Mouse (Mus musculus) testis, postnatal 14 days (tissue): ENCODE results near the gene Plxnd1.

Experiments used
- DNase-seq: peaks from one replicate; pipeline ENCODE4 v3.0.0; 2021; ENCODE audit warnings: low spot score

The Plxnd1 gene

DNA sequence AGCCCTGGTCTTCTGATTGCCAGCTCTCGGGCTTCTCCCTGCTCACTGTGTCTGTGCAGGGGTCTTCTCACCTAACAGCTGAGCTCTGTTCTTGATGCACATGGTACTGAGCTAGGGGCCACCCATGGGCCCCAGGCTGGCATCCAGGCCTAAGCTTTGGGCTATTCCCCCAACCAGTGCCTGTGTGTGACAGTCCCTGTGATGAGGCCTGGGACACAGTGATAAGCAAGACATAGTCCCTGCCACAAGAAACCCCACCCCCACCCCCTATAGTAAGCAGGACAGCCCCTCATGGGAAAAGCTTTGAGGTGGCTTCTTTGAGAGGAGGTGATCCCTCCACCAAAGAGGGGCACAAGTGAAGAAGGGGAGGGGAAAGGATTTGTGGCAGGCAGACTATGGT is 76.2 kb downstream of the Plxnd1 start:
- DNase-seq, result no peak

DNA sequence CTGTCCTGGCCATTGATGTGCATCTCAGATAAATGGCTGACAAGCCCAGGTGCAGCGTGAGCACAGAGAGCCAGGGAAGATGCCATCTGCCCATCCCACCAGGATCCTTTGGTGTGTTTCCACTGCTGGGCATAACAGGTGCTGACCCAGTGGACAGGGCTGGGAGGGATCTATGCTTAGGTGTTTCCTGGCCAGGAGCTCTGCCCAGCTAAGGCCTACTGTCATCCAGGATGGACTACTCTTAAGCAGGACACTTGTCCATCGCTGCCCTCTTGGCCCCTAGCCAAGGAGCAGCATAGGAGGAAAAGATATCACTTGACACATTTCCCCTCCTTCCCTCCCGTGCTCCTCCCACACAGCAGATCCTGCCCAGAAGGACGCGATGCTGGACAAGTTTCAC is 78.2 kb downstream of the Plxnd1 start:
- no peak for DNase-seq

DNA sequence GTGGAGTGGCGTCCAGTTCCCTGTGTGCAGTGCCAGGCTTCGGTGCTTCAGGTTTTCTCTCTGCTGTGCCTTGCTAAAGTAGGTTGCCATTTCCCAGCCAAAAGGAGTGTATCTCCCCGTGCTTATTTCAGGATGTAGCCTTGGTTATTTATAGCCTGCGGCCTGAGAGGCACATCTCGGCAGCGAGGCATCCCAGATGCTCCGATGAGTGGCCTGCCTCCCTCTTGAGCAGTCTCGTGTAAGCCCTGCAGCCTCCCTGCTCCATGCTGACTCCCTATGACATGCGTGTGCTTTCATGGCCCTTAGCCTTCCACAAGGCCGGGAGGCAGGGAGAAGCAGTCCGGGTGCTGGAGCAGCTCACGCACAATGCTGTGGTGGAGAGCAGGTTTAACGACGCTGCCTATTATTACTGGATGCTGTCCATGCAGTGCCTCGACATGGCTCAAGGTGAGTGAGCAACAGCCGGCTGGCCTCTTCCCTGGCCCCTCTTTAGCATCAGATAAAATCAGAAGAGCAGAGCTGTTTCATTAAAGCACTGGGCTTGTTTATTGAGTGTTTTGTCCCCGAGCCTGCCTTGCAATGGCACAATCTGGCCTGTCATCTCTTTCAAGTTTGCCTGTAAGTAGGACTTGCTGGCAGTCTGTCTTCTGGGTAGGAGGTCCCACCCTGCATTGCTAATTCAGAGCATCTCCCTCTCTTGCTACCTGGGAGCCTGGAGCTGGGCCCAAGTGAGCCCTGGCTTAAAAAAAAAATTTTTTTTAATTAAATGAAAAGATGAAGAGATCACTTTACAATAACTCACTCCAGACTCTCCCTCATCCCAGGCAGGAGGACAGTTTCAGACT is 79.0 kb downstream of the Plxnd1 start:
- DNase-seq, result no peak

DNA sequence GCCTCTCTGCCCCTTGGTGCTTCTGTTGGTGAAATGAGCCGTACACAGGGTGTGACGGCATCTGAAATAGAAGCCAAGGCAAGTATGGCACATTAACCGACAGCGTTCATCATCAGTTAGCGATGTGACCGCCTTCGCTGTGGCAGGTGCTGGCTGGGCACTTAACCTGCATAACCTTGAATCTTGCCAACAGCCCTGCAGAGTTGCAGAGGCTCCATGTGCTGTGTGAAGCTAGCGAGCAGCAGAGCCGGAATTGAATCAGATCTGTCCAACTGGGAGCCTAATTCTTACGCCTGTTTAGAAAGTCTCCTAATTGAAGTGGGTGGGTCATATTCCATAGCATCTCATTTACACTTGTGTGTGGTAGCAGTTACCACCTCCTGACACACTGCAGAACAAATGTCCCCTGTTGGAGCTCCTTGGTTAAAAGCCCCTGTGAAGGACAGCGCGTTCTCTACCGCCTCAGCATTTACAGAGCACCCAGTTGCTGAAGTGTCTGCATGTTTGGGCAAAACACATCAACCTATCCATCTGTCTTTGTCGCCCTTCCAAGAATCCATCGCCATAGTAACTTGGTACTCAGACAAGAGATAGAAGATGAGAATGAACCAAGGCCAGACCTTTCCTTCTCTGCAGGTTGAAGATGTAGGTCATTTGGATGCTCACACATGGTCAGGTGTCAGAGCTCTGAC is 80.1 kb downstream of the Plxnd1 start:
- no peak for DNase-seq

DNA sequence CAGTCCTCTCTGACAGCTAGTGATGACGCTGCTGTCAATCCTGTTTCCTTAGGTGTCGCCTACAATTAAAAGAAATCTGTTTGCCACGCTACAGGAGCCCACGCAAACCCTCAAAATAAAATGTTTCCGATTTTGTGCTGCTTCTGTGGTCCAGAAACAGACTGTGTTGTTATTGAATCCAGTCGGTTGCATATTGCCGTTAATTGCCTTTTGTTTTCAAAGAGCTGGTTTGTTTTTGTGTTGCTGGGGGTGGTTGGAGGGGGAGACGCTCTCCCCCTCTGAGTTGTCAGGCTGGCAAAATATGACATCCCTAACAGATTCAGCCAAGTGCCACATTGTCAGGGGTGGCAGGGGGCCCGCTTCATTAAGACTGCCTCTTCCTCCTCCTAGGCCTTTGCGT is 81.3 kb downstream of the Plxnd1 start:
- no peak for DNase-seq

DNA sequence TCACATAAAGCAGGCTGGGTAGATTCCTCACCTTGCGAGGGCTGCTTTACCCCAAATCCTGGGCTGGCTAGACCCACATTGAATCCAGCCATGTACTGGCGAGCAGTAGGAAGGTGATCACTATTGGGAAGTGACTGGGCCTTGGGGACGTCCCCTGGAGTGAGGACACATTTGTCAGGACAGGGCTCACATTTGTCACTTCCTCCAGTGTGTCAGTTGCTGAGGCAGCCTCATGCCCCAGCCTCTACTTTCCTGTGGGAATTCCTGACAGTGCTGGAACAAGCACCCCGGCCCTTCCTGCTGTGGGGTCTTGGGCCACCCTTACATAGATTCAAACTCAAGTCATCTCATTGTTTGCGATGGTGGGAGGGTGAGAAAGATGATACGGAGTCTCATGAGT is 83.0 kb downstream of the Plxnd1 start:
- no peak for DNase-seq

DNA sequence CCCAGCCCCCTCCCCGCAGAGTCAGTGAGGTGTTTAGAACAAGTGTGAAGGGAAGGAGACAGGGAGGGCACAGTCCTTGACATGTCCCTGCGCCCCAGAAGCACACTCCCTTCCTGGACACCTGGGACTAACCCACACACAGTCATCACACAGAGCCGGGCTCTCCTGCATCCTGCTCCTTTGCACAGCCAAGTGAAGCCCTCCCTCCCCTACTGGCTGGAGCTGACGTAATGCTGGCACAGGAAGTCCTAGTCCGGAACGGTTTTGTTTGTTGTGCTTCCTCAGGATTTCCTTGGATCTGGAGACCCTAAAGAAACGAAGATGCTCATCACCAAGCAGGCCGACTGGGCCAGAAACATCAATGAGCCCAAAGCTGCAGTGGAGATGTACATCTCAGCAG is 84.9 kb downstream of the Plxnd1 start:
- DNase-seq, result no peak

DNA sequence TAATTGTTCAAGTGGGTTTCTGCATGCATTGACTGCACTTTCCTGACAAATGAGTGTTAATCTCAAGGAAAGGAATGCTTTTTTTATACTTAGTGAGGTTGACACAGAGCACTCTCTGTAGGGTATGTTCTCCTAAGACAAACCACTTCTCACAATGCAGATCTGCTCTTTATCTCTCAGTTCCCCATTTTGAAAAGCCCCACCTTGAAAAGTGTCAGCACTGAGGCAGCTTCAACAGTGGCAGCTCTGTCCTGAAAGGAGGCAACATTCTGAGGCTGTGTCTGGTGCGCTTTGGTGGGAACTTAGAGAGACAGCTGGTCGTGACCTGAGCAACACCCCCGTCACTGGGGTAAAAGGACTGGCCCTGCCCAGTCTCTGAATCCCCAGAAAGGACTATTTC is 85.8 kb downstream of the Plxnd1 start:
- no peak for DNase-seq

DNA sequence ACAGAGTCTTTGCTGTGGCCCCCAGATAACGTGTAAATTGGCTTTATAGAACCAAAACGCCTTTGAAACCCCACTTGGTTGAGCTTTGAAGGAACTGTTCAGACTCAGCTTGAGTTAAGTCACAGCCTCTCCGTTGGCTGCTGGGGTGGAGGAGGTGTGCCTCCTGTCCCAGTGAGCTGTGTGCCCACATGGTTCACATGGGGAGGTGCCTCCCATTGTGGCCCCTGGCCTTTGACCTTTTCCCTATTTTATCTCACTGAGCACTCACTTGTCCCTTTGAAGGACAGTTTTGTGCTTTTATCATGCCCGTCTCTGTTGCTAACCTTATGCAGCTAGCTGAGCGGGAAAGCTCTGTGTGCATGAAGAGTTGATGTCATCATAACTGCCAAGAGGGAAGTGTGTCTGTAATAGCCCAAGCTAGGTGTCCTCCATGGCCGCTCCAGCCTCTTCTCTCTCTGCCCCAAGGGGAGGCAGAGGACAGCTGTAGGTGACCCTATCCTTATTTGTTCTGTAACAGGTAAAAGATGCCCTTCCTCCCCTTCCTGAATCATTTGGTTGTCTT is 86.3 kb downstream of the Plxnd1 start:
- DNase-seq, result no peak

DNA sequence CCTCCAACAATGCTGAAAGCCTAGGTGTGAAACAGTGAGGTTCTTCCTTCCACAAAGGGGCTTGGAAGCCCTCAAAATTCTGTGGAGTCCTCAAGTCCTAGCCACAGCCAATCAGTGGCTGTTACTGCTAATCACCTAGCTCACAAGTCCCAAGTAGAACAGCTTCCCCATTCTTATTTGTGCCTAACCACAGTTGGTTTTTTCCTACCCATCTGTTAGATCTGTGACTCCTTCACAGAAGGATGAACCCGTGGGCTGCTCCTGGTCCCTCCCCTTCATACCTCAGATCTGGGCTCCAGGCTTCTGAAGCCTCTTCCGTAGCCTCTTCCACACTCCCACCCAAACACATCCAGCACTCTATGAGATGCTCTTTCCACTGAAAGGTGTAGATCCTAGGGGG is 87.9 kb downstream of the Plxnd1 start:
- DNase-seq, result no peak

DNA sequence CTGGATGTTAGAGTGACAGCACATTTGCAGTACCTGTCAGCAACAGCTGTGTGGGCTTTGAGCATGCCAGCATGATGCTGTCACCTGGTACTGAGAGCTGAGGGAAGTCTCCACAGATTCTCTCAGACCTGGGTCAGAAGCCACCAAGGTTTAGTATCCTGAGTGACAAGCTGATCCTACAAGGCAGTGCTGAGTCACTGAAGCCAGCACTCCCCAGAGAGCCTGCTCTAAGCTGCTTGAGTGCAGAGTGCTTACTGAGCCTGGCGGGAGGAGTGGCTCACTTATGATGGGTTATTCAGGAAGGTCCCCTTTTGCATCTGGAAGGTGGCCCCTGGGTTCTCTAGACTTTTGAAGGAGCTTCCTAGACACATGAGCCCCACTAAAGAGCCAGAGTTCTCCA is 88.3 kb downstream of the Plxnd1 start:
- no peak for DNase-seq

DNA sequence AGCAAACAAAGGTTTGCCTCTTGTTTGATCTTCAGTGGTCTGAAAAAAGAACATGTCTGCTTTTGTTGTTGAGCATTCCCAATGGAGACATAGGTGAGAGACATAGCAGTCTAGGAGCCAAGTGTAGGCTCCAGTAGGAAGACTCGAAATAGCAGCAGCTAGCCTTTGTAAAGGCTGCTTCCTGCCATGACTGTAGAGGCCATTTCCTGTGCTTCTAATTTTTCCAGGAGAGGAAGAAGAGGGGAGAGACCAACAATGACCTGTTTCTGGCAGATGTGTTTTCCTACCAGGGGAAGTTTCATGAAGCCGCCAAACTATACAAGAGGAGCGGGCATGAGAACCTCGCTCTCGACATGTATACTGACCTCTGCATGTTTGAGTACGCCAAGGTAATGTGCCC is 89.2 kb downstream of the Plxnd1 start:
- DNase-seq, result no peak
